Mouse (Mus musculus): ENCODE data around the gene Itpr2.

- TF ChIP-seq CTCF (IDR thresholded peaks at IDR 0.05; ENCODE audit: low read depth, low read length) = no peak
- no peak for TF ChIP-seq GATA1 (IDR thresholded peaks at IDR 0.05; ENCODE audit: borderline replicate concordance, low read length)
- TF ChIP-seq POLR2AphosphoS5 (IDR thresholded peaks at IDR 0.05; ENCODE audit: insufficient replicate concordance, low read depth, low read length) = no peak
- no peak for TF ChIP-seq GATA2 (IDR thresholded peaks at IDR 0.05; ENCODE audit: borderline replicate concordance, low read depth, low read length)
- no peak for TF ChIP-seq TAL1 (conservative IDR thresholded peaks at IDR 0.05; ENCODE audit: low read depth, low read length)
Measured at GRCm38 (mm10) chr6:146083056-146083961, 418.7 kb downstream of the Itpr2 start.

Measured in G1E (cell line).